Mouse (Mus musculus): ENCODE measurements around the gene Crip1.
A peak's percentile ranks its signal among the peaks of the same experiment; 100 is the strongest.
"Not testable (repeated sequence)": the region's sequence is repeated elsewhere in the genome, so short reads cannot be mapped to it uniquely, and the experiment has no call there.

Gene Crip1

DNA sequence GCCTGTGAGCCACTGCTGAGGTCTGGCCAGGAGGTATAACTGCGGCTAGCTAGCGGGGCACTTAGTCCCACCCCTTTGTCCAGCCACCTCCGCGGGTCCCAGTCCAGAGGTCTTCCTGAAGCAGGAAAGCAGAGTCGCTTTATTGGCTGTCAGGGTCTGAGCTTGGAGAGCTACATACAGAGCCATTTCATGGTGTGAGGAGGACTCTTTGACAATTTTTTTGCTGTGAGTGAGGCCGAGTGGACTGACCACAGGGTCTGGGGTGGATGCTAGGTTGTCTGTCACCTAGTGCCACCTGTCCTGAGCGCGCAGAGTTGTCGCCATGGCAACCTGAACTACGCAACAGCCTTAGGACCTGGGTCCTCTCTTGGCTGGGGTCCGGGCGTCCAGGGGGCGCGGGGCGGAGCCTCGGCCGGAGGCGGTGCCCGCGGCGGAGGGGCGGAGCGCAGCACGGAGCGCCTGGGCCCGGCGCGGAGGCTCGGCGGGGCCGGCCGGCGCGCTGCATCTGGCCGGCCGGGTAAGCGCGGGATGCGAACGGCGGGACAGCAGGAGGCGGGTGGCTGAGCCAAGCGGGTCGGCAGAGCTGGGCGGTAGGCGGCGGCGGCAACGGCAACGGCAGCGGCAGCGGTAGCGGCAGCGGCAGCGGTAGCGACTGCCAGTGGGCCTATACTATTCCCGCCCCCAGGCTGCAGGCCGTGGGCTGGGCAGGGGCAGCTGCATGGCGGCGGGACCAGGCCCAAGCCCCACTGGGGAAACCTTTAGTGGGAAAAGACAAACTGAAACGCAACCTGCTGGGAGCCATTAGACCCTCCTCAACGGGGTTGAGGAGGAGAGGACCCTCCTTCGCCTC, 39.6 kb downstream of the Crip1 start, which contains the start of gene Tmem121:
Gene Tmem121, plus strand, starts transcription at position 489 of the 850 bp plus-strand sequence.
- peak; percentile 66 for DNase-seq

DNA sequence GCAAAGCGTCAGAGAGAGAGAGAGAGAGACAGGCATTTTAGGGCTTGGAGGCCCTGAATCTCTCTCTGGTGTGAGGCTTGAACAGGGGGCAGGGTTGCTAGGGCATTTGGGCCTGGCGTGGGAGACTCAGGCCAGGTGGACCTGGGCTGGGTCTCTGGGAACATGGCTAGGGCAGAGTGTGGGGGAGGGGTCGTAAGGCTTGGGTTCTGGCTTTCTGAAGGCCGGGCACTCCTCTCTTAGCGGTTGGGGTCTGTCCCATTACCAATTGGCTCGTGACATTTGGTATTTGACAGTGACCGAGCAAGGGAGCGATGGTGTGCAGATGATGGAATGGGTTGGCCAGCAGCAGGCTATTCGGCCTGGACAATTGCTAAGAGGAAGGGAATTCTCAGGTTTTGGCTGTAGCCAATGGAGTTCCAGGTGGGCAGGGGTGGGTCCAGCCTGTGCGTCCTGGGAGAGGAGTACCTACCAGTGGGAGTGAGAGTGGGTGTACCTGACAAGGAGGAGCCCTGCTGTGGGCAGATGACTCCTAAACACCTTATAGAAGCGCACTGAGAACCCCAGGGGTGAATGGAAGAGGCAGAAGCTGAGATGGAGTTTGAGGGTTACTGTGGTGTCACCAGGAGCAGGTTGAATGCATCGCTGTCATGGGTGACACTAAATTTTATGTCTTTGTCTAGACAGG, 40.4 kb downstream of the Crip1 start:
- peak; percentile 45 for DNase-seq

DNA sequence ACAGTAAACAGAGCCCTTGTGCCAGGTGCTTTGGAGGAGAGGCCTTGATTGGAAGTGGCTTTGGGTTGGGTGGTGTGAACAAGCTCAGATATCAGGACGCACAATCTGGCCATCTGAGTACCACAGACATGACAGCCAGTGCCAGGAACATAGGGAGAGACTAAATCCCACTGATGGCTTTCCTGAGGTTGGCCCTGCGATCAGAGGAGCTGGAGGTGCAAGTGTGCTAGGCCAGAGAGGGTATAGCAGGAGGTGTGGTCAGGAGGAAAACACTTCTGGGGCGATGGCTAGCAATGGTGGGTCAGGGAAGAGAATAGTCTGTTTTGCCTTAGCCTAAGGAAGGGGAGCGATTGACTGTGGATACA, 40.9 kb downstream of the Crip1 start:
- DNase-seq = no peak

DNA sequence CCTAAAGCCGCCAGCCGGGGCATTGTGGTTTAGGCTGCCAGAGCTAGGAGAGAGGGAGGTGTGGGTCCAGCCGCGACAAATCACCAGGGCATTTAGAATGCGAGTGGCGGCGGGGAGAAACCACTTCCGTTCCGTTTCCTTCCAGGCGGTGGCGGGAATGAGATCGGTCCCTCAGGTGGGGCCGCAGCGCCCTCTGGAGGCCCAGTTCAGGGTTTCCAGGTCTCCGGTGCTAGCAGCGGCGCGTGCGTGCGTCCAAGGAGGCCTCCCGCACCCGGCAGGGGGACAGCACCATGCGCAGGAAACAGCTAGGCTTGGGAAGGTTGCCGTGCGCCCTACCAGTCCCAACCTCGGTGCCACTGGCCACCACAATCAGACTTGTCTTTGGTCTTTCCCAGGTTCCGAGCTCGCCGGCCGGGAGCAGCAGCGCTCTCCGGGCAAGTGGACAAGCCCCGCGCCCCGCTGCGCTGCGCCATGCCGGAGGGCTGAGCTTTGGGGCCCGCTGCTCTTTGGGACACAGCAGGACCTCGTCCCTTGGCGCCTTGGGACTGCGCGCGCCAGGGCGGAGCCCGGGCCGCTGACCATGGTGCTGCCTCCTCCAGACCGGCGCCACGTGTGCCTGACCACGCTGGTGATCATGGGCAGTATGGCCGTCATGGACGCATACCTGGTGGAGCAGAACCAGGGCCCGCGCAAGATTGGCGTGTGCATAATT, 41.6 kb downstream of the Crip1 start:
- peak; percentile 96 for DNase-seq

DNA sequence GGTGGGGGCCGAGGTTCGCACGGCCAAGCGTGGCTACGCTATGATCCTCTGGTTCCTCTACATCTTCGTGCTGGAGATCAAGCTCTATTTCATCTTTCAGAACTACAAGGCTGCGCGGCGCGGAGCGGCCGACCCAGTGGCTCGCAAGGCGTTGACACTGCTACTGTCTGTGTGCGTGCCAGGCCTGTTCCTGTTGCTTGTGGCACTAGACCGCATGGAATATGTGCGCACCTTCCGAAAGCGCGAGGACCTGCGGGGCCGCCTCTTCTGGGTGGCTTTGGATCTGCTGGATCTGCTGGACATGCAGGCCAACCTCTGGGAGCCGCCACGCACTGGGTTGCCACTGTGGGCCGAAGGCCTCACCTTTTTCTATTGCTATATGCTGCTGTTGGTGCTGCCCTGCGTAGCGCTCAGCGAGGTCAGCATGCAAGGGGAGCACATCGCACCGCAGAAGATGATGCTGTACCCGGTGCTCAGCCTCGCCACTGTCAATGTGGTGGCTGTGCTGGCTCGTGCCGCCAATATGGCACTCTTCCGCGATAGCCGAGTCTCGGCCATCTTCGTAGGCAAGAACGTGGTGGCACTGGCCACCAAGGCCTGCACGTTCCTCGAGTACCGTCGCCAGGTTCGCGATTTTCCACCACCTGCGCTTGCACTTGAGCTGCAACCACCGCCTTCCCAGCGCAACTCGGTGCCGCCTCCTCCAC, 42.4 kb downstream of the Crip1 start:
- DNase-seq = no peak

DNA sequence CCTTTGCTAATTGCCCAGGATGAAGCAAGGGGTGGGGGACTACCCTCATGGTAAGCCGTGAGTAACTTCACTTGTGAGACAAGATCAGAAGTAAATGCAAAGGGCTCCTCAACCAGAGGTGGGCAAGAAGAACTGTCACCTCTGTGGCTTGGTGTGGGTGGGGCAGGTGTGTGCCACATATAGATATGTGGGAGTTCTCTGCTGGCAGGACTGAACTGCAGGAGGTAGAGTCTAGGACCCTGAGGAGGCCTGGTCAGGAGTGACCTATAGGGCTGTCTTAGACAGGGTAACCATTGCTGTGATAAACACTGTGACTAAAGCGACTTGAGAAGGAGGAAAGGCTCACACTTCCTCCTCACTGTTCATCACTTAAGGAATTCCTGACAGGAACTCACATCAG, 47.3 kb downstream of the Crip1 start:
- no peak for DNase-seq

DNA sequence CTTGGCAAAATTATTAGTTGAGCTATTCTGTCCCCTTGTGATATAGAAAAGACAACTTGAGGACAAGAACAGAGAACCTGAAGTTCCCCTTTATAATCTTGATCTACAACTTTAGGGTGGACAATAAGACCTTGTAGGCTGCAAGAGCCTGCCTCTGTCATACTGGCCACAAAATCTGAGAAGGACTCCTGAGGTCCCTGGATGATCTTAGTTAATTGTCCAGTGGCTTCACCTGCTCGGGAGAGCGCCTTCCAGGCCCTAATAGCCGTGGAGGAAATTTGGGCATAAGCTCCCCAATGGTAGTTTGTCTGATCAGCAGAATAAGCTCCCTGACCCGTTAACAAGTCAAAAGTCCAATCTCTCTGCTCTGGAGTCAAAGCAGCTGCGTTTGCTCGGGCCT, 53.0 kb downstream of the Crip1 start:
- not testable (repeated sequence) for DNase-seq

DNA sequence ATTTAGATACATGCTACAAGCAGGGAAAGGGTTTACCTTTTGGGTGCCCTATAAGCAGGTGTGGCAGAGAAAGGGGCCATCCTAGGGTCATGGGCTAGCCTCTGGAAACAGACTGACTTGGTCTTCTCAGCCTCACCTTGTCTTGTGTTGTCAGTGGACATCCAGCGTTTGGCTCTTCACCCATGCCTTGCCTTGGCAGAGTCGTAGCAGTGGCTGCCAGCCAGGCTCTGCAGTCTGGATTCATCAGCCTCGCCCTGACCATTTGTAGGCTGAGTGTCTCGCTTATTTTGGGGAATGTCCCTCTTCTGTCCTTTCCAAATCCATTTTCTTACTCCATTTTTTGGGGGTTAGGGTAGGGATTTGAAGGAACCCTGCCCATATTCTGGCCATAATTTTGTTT, 55.2 kb downstream of the Crip1 start:
- DNase-seq = no peak

DNA sequence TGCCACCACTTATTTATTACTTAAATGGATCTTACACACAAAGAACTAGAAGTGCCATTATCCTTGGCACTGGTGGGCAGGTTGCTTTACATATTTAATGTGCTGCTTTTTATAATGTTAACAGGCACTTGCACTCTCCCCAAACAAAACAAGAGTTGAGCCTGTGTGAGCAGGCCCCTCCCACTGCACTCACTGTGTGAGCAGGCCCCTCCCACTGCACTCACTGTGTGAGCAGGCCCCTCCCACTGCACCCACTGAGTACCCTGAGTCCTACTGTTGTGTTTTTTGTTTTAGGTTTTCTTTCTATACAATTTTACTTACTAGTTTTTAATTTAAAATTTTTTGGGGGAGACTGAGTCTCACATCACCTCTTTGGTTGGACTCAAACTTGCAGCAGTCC, 55.9 kb downstream of the Crip1 start:
- DNase-seq = peak; percentile 48

Data from thymus, postnatal 4 days (tissue).